In the genomic region with DNA sequence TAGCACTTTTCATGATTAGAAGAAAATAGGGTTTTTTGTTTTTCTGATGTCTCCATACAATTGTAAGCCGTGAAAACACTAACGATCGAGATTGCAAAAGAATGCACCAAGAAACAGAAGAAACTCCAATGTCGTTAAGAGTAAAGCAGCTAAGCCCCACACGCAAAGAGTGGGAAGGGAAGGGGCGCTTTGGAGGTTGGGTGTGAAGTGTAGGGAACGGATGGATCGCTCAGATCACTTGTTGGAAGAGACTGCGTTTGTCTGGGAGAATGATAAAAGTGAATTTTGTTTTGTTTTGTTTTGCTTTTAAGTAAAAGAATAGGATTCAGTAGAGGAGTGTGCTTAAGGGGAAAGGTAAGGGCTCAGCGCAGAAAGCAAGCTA, we compare ENCODE assay signal across 8 mouse cellular contexts. TPM values are rescaled to one million over a fixed set of nuclear protein-coding genes. Genes with fewer than 3 reads are reported as not detected.
DNase-seq lines count a peak whose midpoint lies in the region; ATAC-seq and TF ChIP-seq lines count a peak whose summit lies in the region.

No protein-coding gene starts in this region.

- no peak for DNase-seq in heart, embryonic 10.5 days (ENCODE audit: low spot score)
- DNase-seq in heart, adult 8-10 months (ENCODE audit: low spot score) = no peak
- no peak for DNase-seq in adrenal gland, adult 18-20 months (ENCODE audit: low spot score in 2 of 2)
- DNase-seq in cerebellum, adult 18-20 months = no peak
- no peak for DNase-seq in right cerebral cortex, postnatal 4 days

- H3K27ac ChIP-seq in heart, embryonic 10.5 days = peak overlapping the region; percentile 82
- H3K27ac ChIP-seq in ES-Bruce4 (ENCODE audit: insufficient read depth, low read length) = no peak overlapping the region
- no peak overlapping the region for H3K27ac ChIP-seq in forebrain, embryonic 15.5 days (replicated peaks)
- H3K27ac ChIP-seq in liver, embryonic 15.5 days (replicated peaks) = no peak overlapping the region

- H3K36me3 ChIP-seq in heart, embryonic 10.5 days = no peaks in the 10 kb centered on the region
- no peaks in the 10 kb centered on the region for H3K36me3 ChIP-seq in ES-Bruce4 (ENCODE audit: control insufficient read depth, insufficient read depth, low read length, poor library complexity, severe bottlenecking)
- no peaks in the 10 kb centered on the region for H3K36me3 ChIP-seq in forebrain, embryonic 15.5 days
- H3K36me3 ChIP-seq in liver, embryonic 15.5 days (replicated peaks) = no peaks in the 10 kb centered on the region

- TF ChIP-seq EP300 in ES-Bruce4 (IDR thresholded peaks at IDR 0.05; ENCODE audit: insufficient read depth, low read depth, low read length) = no peak

- H3K9me3 ChIP-seq in heart, embryonic 10.5 days = 0 out of 2 replicates have a peak, but pooled peaks cover 3% of the 10 kb centered on the region
- peaks cover 6% of the 10 kb centered on the region; the same call in 1 of the 2 replicates for H3K9me3 ChIP-seq in ES-Bruce4 (replicated peaks; ENCODE audit: control insufficient read depth, insufficient read depth, low read length, poor library complexity, severe bottlenecking)
- peaks cover 6% of the 10 kb centered on the region; the same call in 1 of the 2 replicates for H3K9me3 ChIP-seq in forebrain, embryonic 15.5 days
- H3K9me3 ChIP-seq in liver, embryonic 15.5 days (replicated peaks) = no peaks in the 10 kb centered on the region

- H3K27me3 ChIP-seq in heart, embryonic 10.5 days (ENCODE audit: insufficient read depth, poor library complexity, severe bottlenecking) = peaks cover 23% of the 10 kb centered on the region
- H3K27me3 ChIP-seq in ES-Bruce4 (ENCODE audit: control insufficient read depth, insufficient read depth, low read length, poor library complexity, severe bottlenecking) = peaks cover 12% of the 10 kb centered on the region
- peaks cover 14% of the 10 kb centered on the region; the same call in 1 of the 2 replicates for H3K27me3 ChIP-seq in forebrain, embryonic 15.5 days
- H3K27me3 ChIP-seq in liver, embryonic 15.5 days = peaks cover 61% of the 10 kb centered on the region

- WGBS in heart, embryonic 10.5 days = 5% methylated on average over 10 of the region's 10 CpGs
- WGBS in forebrain, embryonic 15.5 days = 4% methylated on average over 10 of the region's 10 CpGs
- WGBS in liver, embryonic 15.5 days (ENCODE audit: insufficient replicate concordance) = 6% methylated on average over 10 of the region's 10 CpGs

- peak overlapping the region; percentile 100 for H3K4me2 ChIP-seq in forebrain, embryonic 15.5 days (replicated peaks)
- H3K4me2 ChIP-seq in liver, embryonic 15.5 days = peak overlapping the region; percentile 66

- TF ChIP-seq POLR2A in ES-Bruce4 (IDR thresholded peaks at IDR 0.05; ENCODE audit: insufficient read depth, low read length) = no peak

- no peak for ATAC-seq in forebrain, embryonic 15.5 days (replicated peaks)
- no peak for ATAC-seq in liver, embryonic 15.5 days (ENCODE audit: insufficient read depth)

- H3K4me1 ChIP-seq in heart, embryonic 10.5 days = peaks cover 11% of the 10 kb centered on the region
- H3K4me1 ChIP-seq in ES-Bruce4 (ENCODE audit: control insufficient read depth, insufficient read depth, low read length) = no peaks in the 10 kb centered on the region
- H3K4me1 ChIP-seq in forebrain, embryonic 15.5 days = peaks cover 28% of the 10 kb centered on the region
- H3K4me1 ChIP-seq in liver, embryonic 15.5 days (replicated peaks) = peaks cover 7% of the 10 kb centered on the region; the same call in 1 of the 2 replicates

- no peak overlapping the region for H3K9ac ChIP-seq in ES-Bruce4 (ENCODE audit: low read depth, poor library complexity, severe bottlenecking)
- H3K9ac ChIP-seq in forebrain, embryonic 15.5 days (replicated peaks) = peak overlapping the region; percentile 51
- H3K9ac ChIP-seq in liver, embryonic 15.5 days = no peak overlapping the region

- TF ChIP-seq CTCF in ES-Bruce4 (IDR thresholded peaks at IDR 0.05; ENCODE audit: low read depth, low read length) = no peak

- peak overlapping the region; percentile 74 for H3K4me3 ChIP-seq in heart, embryonic 10.5 days
- peak overlapping the region; percentile 27 for H3K4me3 ChIP-seq in ES-Bruce4 (ENCODE audit: low read depth, low read length)
- H3K4me3 ChIP-seq in forebrain, embryonic 15.5 days = peak overlapping the region; percentile 59
- peak overlapping the region; percentile 44 for H3K4me3 ChIP-seq in liver, embryonic 15.5 days (replicated peaks)

RNA-seq across cellular contexts. Expression of gene Frzb, which starts 1.5 kb away (rescaled TPM):
- polyA plus RNA-seq in heart, embryonic 10.5 days (2016; fragmentation: Nextera tagmentation; extraction: Ambion mirVana) = 8.1 and 8.9 TPM in 2 replicates
- 1 to 10 TPM; 3.1 to 7.0 (median 4.3) TPM for total RNA-seq in heart, adult 8-10 months (2022)
- polyA plus RNA-seq in ES-Bruce4 (2011; ENCODE audit: insufficient read depth, insufficient read length, low read depth, missing spikeins) = 1.4 TPM in 2 replicates
- polyA plus RNA-seq in forebrain, embryonic 15.5 days (2015; fragmentation: Nextera tagmentation; extraction: Ambion mirVana) = 3.1 and 4.9 TPM in 2 replicates
- polyA plus RNA-seq in liver, embryonic 15.5 days (2015; fragmentation: Nextera tagmentation; extraction: Ambion mirVana) = 0.74 and 0.97 TPM in 2 replicates
- 100 to 1,000 TPM in 1 of 2 experiments, 1 to 10 TPM in 1; 3.9 to 181 TPM for total RNA-seq in adrenal gland, adult 18-20 months (2021)
